Mouse (Mus musculus) right cerebral cortex, postnatal 36 days (tissue): ENCODE measurements at regions not wholly inside any gene's neighbourhood (a gene's known extent, or its start where the extent isn't known, plus 50 kb on each side); places are given as distances from the start of the nearest gene placed in this dataset.

Experiments
- DNase-seq, 2 experiments: peaks; one replicate each; pipeline ENCODE4 v3.0.0; 2022; ENCODE audit warnings: low spot score in 2 of 2, mixed read lengths in 1 of 2

DNA sequence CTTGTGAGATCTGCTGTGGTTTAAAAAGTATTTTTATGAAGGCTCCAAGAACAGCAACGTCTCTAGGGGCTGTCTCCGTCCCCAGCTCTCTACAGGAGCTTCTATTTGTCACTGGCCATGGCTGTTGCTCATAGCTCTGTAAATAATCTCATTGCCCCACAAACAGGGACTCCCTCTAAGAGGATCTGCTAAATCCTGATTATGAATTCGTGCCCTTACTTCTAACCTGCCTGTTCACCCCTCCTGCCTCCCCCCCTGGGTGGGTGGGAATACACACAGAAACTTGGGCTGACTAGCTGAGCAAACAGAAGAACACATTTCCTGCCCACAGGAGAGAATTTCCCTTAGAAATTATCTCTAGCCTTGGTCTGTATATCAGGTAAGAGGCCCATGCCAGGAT is 155.9 kb upstream of the Ncam1 start:
- no peak for DNase-seq

DNA sequence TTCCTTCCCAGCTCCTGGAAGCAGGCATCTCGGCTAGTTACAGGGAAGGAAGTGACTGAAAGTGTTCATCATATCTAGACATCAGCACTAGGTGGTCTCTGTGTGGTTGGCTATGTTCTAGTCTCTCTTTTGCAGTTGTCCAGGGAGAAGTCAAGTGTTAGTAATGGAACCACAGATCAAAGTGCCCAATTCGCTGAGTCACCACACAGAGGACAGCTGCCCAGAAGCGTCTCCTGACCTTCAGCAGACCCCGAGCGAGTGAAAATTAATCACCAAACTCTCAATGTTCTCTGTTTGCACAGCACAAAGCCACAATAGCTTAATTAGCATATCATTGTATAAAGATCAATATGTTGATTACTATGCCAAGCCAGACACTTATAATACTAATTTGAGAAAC is 151.6 kb upstream of the Ncam1 start:
- DNase-seq: no peak

GRCm38 (mm10) chr9:49948546-49948945 is 149.8 kb upstream of the Ncam1 start:
- no peak for DNase-seq

GRCm38 (mm10) chr9:49946857-49947256 is 148.1 kb upstream of the Ncam1 start:
- DNase-seq: no peak

GRCm38 (mm10) chr9:49935555-49936376 is 137.0 kb upstream of the Ncam1 start:
- peak in 1 of 2 experiments; percentile 56 for DNase-seq

GRCm38 (mm10) chr9:49928041-49928656 is 129.4 kb upstream of the Ncam1 start:
- peak; percentile 18 to 25 for DNase-seq

DNA sequence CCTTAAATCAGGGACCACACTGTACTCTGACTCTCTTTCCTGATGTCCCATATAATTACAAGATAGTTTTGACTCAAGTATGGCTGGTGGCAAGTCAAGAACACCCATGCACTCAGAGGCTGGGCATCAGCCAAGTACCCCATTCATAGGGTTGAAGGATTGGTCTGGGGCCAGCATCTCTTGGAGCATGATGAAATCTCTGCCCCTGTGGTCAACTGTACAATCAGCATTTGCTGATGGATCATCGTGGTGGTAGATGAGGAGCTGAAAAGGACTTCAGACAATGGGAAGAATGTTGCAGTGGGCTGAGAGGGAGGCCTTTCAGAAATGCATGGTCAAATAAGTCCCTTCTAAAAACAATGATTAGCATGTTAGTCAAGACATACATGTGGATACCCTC is 128.6 kb upstream of the Ncam1 start:
- DNase-seq: no peak

- no peak for DNase-seq
These were observed 127.1 kb upstream of the Ncam1 start for GRCm38 (mm10) chr9:49925796-49926195.

GRCm38 (mm10) chr9:49923981-49924501 is 125.3 kb upstream of the Ncam1 start:
- no peak for DNase-seq

GRCm38 (mm10) chr9:49922770-49923169 is 124.0 kb upstream of the Ncam1 start:
- DNase-seq: no peak

- no peak for DNase-seq
These were observed 123.4 kb upstream of the Ncam1 start for GRCm38 (mm10) chr9:49922162-49922561.

DNA sequence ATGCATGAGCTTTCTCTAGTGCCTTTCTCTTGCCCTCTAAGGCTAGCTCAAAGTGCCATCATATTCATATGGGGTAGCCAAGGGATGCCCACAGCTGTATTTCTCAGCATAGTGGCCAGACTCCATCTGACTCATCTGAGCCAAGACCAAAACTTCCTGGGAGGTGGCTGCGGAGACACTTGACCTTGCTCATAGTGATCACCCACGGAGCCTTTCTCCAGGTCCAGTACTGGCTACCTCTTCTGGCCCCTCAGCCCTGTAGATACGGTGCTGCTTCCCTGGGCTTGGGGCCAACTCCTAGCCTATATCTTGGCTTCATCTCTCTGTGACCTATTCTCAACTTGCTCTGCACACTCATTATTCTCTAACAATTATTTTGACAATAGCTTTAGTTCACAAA is 122.6 kb upstream of the Ncam1 start:
- DNase-seq: no peak

- peak; percentile 29 to 45 for DNase-seq
These were observed 116.5 kb upstream of the Ncam1 start for GRCm38 (mm10) chr9:49915046-49915719.

- no peak for DNase-seq
These were observed 115.0 kb upstream of the Ncam1 start for GRCm38 (mm10) chr9:49913677-49914076.

GRCm38 (mm10) chr9:49912306-49912705 is 113.6 kb upstream of the Ncam1 start:
- DNase-seq: no peak

- no peak for DNase-seq
These were observed 107.6 kb upstream of the Ncam1 start for GRCm38 (mm10) chr9:49906306-49906705.

GRCm38 (mm10) chr9:49905703-49906102 is 107.0 kb upstream of the Ncam1 start:
- no peak for DNase-seq

DNA sequence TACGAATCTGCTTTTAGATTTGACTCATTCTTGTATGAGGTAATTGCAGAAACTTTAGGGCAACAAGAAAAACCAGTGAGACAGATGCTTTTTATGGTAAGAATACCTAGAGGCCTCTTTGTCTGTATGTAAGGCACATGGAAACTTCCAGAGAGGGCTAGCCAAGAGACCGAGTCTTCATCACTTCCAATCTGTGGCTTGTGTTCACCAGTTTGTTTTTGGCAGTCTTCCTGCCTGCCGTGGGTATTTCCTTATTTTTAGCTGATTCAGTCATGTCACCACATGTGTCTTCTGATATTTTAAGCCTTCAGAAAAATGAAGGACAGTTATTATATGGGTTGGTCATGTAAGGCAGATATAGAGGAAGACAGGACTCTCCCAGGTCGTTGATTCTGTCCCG is 100.2 kb upstream of the Ncam1 start:
- DNase-seq: no peak

DNA sequence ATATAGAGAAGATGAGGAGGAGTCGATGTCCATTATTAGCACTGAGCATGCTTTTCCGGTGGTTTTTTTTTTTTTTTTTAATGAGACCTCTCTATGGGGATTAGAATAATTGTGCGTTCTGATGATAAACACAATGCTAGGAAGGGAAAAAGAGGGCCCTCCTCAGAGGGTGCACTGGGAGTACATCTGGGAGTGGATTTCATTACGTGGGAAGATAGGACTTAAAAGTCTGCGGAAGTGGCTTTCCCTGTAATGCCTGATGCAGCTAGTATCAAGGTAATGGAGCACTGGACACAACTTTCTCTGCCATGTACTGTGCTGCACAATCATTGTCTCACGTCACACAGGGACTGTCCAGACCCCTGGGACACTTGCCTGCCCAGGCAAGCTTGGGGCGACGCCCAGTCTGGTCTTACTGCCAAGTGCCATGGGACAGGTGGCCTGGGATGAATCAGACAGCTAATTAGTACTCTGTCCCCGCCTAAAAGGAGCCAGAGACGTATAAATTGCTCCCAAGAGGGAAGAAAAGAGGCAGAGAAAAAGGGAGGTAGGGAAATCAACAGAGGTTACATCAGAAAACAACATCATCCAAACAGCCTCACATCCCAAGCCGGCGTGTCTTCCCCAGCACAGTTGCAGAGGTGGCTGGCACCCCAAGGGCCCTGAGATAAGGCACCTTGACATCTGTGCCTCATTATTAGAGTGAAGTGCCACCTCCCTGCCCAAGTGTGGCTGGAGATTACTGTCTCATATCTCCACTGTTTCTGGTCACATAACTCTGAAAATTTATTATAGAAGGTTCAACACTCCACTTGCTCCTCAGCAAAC is 86.0 kb upstream of the Ncam1 start:
- DNase-seq: no peak

DNA sequence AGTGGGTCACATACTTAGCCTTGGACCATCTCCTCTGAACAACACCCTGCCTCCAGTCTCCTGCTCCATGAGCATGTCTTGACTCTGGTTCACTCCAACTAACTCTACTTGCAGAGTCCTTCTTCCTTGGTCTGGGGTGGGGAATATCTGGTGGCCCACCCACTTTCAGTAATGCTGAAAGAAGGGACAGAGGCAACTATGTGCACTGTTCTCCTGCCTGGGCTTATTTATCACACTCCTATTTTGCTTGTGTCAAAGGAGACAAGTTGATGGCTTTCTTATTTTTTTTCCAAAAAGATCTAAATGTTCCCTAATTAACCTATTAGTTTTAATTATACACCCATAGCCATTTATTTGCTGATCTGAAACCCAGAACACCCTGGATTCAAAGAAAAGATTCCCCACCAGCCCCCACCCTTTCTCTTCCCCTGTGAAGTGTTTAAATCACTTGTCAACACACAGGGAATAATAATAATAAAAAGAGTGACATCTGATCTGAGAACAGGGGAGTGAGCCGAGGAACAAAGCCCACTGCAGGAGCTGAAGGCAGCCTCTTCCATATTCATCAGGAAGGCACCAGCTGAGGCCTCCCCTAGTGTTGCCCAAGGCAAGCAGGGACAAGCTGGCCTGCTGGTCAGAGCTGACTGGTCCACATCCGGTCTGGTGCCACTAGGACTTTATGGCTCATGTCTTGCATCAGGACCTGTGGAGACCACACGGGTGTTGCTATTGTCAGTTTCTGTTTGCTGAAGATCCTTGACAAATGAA is 80.8 kb upstream of the Ncam1 start:
- DNase-seq: no peak

GRCm38 (mm10) chr9:49874881-49875280 is 76.2 kb upstream of the Ncam1 start:
- no peak for DNase-seq
